Mouse (Mus musculus): Measurements from ENCODE around the gene Naaladl2.
"Not testable (repeated sequence)": the region's sequence is repeated elsewhere in the genome, so short reads cannot be mapped to it uniquely, and the experiment has no call there.

Naaladl2 gene

DNA sequence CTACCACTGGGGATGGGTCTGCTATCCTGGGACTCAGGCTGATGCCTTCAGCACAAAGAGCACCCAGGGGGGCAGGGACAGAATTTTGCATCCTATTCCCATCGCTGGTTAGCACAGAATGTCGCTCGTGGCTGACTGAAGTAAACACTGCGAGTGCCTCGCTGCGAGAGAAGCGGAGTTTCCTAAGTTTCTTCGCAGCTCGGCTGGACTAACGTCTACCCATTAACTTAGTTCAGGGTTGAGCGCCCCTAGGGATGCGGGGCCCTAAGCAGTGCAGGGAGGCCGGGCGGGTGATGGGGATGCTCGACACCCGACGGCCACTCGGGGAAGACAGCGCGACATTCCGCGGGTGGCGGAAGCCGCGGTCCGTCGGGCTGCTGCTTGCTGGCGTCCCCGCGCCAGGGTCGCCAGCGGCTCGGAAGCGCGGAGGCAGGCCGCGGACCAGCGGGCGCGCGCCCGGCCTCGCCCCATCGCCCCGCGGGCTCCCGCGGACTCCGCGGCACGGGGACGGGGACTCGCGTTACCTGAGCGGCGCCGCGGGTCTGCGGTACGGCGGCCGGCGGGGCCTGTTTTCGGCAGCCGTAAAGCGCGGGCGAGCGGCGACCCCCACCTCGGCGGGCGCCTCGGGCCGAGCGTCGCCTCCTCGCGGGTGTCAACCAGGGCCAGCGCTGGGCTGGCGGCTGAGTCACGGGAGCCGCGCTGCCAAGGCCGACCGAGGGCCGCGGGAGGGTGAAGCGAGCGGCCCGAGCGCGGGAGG is at the start of gene Naaladl2:
Gene Naaladl2 (minus strand): TSS at position 707 of the 757 bp plus-strand sequence.
- no peak for DNase-seq (ENCODE audit: low read depth, low spot score)

DNA sequence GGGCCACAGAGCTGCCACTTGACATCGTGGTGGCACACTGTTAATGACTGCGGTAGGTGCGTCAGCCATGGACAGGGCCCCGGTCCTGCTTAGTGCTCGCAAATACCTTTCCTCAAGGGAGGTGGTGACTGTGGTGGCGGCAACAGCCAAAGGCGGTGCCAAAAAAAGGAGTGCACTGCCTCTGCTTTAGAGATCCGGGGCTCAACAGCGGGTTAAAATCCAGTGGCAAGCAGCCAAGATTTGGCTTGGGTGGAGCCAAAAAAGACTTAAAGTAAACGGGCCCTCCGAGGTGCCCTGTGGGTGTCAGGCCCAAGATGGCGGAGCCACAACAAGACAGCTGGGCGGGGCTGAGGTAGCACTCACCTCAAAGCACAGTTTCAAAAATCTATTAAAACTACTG is 7.7 kb upstream of the Naaladl2 start:
- no peak for DNase-seq (ENCODE audit: low read depth, low spot score)

DNA sequence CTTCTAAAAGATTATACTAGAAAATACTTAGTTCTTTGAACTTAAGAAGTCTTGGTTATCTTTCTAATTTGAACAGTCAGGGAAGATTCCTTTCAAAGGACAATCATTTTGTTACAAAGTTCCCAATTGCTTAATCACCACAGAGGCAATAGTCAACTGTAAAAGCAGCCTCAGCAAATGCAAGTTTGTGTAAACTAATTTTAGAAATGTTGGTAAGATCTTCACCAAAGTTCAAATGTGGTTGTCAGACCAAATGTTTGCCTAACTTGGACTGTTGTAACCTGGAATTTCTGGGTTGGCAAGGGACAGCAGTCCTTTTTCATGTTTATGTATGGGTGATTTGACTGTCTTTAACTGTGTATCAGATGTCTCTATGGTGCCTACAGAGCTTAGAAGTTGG is 3.2 kb upstream of the Naaladl2 start:
- DNase-seq (ENCODE audit: low read depth, low spot score): no peak

DNA sequence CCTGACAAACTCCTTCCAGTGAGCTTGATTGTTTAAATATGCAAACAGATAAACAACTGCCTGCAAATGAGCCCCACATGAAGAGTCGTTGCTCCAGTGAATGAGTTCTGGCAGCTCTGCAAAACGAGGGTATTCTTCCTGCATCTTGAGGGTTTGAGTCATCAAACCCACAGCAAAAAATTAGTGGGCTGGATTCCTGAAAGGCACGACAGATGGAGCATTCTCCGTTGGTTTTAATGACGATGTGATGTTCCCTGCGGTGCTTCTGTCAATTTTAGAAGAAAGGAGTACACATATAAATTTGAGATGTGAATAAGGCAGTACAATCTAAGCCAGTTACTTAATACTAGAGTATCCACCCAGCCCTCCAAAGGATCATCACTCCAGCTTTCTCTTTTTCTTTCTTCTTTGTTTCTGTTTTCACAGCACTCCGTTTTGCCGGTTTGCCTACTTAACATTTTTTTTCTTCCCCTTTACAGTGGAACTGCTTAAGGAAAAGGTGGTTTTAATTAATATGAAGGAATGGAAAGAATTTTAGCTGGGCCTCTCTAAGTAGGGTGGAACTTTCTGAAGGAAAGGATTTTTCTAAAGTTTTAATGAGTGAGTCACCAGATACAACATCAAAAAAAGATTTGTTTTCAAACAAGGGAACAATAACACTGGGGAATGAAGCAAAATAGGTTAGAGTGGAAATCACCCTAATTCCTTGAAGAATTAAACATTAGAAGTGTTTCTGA is 1.1 kb upstream of the Naaladl2 start:
- DNase-seq (ENCODE audit: low read depth, low spot score): no peak

DNA sequence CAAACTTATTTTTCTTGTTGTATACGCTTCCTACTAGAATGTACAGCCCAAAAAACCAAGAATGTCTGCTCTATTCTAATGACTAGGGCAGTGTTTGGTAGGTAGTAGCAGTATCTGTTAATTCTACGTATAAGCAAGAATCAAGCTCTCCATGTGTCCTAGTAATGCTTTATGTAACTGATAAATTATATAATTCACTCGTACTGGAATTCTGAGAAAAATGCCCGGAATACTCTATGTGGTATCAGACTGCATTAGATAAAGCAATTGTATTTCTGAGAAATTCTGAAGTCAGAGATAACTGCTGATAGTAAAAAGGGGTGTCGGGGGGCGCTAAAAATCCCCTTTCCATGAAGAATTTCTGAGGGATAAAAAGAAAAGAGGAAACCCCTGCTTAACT is 950 bp downstream of the Naaladl2 start:
- no peak for DNase-seq (ENCODE audit: low read depth, low spot score)

DNA sequence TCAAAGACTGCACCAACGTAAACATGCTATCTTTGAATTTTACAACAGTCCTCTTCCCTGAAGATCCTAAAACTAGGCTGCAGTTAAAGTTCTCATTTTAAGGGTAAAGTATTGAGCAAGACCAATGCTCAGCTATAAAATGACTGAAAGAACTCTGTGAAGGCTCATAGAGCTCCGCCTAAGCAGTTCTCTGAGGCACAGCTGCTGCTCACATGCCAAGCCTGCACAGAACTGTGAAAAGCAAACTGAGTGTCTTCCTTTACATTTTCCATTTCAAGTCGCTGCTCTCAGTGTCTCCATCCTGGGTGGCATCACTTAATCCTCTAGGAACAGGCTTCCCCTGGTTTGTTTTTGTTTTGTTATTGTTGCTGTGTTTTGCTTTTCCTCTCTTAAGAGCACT is 12.2 kb downstream of the Naaladl2 start:
- no peak for DNase-seq (ENCODE audit: low read depth, low spot score)

DNA sequence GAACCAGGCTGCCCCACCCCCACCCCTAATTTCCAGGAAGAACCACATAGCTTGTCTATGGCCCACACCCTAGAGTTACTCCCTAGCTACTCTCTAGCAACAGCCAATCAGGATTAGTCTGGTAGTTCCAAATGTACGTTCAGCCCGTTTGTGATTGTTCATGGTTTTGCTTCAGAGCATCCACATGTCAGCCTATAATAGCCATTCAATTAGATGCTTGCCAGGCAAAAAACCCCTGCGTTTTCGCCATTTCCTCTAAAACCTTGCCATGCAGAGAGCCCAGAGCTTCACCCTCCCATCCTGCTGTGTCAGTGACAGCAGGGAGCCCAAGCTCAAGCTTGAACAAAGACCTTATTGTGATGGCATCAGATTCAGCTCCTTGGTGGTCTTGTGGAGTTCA is 16.2 kb downstream of the Naaladl2 start:
- no peak for DNase-seq (ENCODE audit: low read depth, low spot score)

DNA sequence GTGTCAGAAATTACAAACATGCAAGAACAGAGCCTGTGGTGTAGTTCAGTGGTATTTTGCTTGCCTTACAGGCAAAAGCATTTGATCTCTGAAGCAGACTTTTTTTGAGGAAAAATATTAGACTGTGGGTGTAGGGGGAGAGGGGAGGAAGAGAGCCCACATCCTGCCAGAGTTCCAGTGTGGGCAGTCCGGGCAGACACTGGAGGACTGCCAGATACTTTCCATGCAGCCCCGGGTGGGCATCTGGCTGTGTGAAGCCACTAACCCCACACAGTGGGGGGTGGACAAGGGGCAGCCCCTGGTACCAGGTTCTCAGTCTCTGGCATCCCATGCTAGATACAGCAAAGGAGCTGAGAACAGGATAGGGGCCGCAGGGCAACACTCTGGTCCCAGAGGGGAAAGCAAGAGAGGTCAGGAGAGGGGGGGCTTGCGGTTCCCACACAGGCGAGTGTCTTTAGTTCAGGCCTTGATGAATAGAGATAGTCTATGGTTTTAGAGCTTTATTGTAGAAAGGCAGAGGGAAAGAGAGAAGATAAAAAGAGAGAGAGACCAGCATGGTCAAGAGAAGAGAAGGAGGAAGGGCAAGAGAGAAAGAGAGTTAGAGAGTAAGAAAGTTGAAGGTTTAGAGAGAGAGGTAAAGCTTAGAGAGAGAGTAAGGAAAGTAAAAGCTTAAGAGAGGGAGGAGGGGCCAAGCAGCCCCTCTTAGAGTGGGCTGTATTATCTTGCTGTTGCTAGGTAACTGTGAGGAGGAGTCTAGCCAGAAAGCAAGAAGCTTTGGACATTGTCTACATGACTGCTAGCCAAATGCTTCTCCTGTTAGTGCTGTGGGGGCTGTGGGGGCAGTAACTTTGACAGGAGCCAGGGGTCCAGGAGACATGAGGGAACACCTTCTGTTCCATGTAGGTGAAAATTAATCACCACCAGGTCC is 18.9 kb downstream of the Naaladl2 start:
- DNase-seq (ENCODE audit: low read depth, low spot score): no peak

DNA sequence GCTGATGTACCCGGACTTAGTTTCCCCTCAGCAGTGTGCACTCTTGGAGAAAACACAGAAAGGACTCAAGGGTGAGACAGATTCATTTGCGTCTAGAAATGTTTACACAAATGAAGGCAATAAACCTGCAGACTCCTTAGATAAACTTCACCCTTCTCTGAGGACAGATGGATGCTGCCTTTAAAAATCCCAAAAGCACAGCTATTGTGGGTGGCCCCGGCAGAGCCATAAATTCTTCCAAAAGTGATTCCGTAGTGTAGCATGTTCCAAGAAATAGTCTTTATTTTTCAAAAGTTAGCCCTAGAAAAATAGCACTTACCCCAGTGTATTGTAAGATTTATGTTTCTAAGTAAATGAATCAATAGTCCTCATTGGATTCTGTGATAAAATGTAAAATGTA is 31.0 kb downstream of the Naaladl2 start:
- no peak for DNase-seq (ENCODE audit: low read depth, low spot score)

DNA sequence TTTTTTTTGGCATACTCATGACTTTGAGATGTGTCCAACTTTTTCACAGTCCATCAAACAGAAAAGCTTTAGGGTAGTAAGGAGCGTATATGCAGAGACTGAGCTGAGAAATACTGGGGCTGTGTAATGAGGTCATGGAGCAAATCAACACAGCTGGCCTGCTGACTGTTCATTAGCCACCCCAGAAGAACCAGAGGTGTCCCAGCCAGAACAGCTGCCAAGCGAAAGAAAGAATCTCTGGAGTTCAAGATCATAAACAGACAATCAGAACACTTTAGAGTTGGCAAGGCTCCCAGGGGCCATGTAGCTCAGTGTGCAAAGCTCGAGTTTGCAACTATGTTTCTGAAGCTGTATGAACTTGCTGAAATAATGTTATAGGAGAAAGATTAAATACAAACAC is 35.1 kb downstream of the Naaladl2 start:
- DNase-seq (ENCODE audit: low read depth, low spot score): no peak

DNA sequence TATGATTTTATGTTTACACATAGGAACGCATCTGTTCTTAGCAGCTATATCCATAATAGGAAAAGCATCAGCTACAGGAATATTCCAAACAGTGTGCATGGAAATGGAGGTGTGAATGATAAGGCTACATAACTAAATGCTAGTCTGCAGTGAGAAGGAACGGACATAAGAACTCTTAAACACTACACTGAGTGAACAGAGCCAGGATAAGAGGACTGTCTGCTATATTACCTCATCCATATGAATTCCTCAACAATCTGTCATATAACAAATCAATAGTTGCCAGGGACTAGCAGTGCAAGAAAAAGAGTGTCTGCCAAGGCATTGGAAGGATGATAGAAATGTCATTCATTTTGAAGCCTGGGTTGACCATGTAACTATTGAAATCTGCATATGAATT is 51.1 kb downstream of the Naaladl2 start:
- no peak for DNase-seq (ENCODE audit: low read depth, low spot score)

DNA sequence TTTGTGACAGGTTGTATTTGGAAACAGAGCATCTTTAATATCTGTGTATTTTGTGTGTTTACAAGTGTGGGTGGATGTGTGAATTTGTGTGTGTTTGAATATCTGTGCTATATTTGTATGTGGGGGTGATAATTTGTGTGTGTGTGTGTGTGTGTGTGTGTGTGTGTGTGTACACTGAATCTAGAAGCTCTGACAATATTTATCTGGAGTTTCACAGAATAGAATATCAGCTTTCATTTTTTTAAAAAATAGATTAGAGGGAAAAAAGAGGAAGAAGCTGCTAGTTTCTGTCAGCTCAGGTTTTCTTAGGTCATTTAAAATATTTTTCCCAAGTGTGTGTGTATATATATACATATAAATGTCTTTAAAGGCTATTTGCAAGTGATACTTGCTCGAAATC is 68.3 kb downstream of the Naaladl2 start:
- DNase-seq (ENCODE audit: low read depth, low spot score): no peak

DNA sequence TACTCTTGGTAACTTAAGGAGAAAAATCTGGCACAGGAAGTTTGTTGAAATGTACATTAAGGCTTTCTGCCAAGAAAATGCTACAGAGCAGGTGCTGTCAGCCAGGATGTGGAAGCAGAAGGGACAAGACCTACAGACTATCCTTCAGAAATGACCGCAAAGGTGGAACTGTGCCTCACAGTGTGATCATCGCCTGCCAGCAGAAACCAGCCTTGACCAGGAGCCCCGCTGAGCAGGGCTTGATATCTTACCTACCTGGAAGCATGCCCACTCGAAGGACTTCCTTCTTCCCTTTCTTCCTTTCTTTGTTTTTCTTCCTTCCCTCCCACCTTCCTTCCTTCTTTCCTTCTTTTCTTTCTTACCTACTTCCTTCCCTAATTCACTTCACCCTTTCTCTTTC is 69.8 kb downstream of the Naaladl2 start:
- DNase-seq (ENCODE audit: low read depth, low spot score): no peak

DNA sequence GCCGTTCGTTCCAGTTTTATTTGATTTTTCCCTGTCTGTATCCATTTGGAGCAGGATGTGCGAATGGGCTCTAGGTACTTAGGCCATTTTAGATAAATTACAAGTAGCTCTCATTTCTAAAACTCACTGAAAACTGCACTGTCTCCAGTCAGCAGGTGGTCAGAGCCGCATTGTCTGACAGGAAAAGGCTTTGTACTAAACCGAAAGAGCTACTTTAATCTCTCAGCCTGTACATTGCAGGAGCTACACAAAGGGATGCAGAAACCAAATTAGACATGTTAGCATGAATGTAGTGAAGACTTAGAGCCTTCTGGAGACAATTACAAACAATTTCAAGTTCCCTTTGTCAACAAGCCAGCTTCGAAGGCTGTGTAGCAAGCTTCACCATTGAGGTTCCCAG is 70.2 kb downstream of the Naaladl2 start:
- no peak for DNase-seq (ENCODE audit: low read depth, low spot score)

DNA sequence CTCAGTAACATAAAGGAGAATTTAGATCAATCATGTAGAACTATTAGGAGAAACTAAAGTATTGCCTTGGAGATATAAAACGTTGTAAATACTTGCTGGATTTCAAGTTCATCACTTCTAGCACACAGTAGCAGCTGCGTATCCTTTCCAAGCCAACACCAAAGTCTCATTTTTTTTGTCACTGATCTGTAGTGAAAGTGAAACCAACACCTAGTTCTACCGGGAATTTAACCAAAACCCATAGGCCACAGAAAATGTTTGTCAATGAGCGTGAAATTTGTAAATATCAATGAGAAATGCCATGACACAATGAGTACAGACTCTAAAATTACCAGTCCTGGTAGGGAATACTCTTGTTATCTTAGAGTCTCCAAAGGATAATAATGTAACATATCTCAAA is 80.8 kb downstream of the Naaladl2 start:
- DNase-seq (ENCODE audit: low read depth, low spot score): no peak

DNA sequence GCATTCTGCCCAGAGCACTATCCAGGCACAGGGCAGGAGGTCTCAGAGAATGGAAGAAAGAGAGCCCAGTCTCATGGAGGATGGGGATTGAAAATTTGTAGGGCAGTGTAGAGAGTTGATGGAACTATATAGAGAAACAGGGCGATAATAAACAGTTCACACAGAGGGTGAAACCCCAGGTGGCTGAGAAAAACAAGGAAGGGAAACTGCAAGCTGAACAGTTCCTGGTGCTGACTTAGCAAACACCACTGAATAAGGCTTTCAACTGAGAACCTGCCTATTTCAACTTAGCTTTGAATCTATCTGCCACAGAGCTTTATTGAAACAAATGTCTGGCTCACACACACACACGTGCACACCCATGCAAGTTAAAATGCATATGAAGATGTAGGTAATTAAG is 91.1 kb downstream of the Naaladl2 start:
- DNase-seq (ENCODE audit: low read depth, low spot score): no peak

DNA sequence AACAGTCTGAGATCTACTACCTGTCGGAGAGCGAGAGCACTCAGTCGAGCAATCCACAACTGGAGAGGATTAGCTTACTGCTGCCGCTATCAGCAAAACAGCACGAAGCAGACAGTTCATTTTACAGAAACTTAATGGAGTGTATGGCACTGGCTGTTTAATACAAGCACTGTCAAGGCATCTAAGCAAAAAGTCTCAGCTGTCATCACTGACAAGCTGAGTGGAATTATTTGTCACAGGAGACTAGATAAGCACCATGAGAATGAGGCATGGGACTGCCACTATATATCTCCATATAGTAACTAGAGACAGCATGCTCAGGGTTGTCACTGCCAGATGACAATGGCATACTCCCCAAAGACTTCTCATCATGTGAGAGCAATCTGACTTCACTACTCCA is 124.1 kb downstream of the Naaladl2 start:
- no peak for DNase-seq (ENCODE audit: low read depth, low spot score)

DNA sequence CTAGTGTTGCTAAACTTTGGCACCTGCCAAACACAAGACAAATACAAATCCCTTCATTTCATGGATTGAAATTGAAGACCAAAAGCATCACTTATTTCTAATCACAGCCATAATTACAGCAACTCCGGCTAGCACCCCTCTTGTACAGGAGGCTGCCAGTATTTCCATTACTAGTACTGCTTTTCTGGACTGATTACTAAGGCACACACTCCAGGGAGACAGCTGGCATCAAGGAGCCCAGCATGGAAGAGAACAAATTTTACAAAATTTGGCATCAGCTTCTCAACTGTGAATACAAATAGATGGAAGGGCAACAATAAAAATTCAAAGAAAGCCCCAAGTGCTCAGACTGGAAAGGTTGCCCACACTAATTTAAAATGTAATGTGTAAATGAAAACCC is 133.3 kb downstream of the Naaladl2 start:
- DNase-seq (ENCODE audit: low read depth, low spot score): no peak

DNA sequence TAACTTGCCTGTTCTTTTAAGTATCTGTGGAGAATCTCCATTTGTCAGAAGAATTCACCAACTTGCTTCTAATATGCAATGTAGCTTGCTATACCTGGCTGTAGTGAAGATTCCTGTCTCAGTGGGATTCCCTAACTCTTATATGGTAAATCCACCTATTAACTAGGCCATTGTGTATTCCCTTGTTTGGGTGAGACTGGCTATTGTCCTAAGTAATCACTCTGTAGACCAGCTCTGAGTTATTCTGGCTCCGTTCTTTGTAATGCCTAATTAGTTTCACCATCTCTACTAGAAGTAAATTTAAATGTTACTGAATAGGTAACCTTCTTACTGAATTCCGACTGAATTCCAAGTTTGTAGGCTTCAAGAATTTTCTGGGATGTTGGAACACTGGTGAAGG is 137.3 kb downstream of the Naaladl2 start:
- DNase-seq (ENCODE audit: low read depth, low spot score): not testable (repeated sequence)

DNA sequence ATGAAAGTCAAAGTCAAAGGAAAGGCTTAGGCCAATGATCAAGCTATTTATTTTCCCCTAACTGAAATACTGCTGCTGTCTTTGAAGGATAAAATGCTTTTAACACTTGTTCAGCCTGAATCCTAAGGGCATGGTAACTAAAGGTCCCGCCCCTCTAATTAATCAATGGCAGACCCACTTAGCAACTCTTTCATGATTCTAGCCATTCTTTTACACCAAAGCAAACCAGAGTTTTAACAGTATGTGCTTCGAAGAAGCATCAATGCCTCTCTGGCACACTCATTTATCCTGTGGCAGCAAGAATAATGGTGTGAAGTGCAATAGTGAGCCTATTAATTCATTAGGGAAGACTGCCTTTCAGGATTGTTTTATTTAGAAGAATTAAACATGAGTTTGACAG is 151.5 kb downstream of the Naaladl2 start:
- DNase-seq (ENCODE audit: low read depth, low spot score): no peak

DNA sequence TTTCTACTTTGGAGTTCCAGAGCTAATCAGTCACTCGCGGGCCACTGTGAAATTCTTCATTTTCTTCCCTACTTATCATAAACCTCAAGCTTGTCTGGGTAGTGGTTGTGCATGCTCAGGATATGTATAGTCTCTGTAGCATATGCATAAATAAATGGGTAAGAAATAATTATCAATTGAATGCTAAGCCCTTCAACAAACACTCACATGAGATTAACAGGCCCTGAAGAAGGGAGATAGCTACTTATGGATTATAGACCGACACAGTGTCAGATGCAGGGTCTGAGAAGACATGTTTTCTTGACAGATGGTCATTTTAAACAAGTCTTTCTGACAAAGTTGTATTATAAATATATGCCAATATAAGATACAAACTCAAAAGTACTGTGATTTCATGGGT is 152.0 kb downstream of the Naaladl2 start:
- no peak for DNase-seq (ENCODE audit: low read depth, low spot score)

DNA sequence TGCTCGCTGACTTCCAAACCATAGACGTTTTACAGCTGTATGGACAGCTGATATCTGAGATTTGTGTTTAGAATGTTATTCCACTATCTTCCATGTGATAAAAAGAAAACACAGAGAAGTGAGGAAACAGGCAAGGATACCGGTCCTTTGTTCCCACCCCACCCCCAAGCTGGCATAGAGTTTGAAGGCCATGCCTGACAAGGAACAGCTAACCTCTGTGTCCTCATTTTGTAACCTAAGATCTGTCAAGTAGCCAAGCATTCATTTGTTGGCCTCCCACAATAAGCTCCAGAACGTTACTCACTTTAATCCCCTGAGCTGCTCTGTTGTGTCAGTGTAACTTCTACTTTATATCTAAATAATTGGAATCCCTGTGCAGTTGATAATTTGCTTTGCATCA is 161.9 kb downstream of the Naaladl2 start:
- no peak for DNase-seq (ENCODE audit: low read depth, low spot score)
